Mouse (Mus musculus) heart, postnatal 14 days (tissue): ENCODE results near the gene Serpinh1. TPM values are rescaled to one million over a fixed set of nuclear protein-coding genes. Genes with fewer than 3 reads are reported as not detected.
"Not testable (repeated sequence)": the region's sequence is repeated elsewhere in the genome, so short reads cannot be mapped to it uniquely, and the experiment has no call there.

Experiments used
- DNase-seq, 2 experiments: peaks; one replicate each; pipeline ENCODE4 v3.0.0; 2021 to 2022
- intact Hi-C: fragments of 180-260 bp; cut with DNase I; formaldehyde crosslinking; loops from one replicate; pipeline ENCODE4 v1.15.1; 2025
- total RNA-seq, 2 experiments: library from RNA; stranded (reverse); gene quantifications; 2 replicates each; pipeline ENCODE4 v1.2.3; 2021

Serpinh1 gene
- total RNA-seq, 2 experiments from 2014 or later = 387 to 469 TPM

DNA sequence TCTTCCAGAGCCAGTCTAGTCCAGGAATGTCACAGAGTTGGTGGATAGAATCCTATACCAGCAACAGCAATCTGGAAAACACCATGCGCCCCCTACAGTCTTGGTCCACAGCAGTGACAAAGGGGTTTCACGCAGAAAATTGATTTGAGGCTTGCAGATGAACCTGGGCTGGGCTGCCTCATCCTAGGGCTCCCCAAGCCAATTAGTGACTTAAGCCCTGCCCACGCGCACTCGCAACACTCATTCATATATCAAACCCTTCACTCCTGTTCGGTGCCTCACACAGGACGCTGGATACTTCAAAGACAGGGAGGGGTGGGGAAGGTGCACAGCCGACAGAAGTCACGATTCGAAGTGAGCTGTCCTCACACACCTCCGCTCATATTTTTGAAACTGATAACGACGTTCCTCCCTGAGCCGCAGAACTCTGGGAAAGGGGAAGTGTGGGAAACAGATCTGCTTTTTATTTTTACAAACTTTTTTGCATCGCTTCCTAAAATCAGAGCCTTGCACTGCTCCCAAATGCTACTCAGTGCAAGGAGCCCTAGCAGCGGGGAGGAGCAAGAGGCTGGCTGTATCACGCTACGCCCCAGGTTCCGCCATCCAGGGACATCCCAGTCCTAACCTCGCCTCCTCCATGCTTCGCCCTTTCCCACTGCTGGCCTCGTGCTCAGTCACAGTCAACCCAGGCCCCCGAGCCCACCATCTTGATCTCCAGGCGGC, 27.6 kb upstream of the Serpinh1 start:
- intact Hi-C loops = no loop called here

GRCm38 (mm10) chr7:99378870-99379269, 25.8 kb upstream of the Serpinh1 start:
- intact Hi-C loops = loop anchor here (10.0 kb wide), 1 partner anchor 186 kb away; no protein-coding TSS in a partner anchor
- no peak for DNase-seq

More for the DNA sequence above, 27.6 kb upstream of the Serpinh1 start:
- no peak for DNase-seq

DNA sequence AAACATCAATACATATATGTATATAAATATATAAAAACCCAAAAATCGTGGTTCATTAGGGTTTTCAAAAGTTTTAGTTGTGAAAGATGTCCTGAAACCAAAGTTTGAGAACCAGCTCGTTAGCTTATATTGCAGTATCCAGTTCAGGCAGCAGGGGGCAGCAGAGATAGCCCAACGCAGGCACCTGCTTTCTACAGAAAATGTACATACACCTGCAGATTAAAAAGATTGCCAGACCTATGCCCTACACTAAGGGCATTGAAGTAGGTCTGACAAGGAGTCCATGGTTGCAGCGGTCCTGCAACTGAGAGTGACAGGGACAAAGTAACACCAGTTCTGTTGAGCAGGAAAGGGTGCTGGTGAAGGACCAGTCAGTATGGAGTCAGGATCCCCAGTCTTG, 22.4 kb upstream of the Serpinh1 start:
- DNase-seq = peak; percentile 81 to 89
- intact Hi-C loops = loop anchor here (1.0 to 10.0 kb wide), 2 partner anchors 75 to 189 kb away; no protein-coding TSS in a partner anchor

- intact Hi-C loops = loop anchor here (10.0 kb wide), 1 partner anchor 190 kb away; no protein-coding TSS in a partner anchor
- not testable (repeated sequence) for DNase-seq
These were observed 21.3 kb upstream of the Serpinh1 start for GRCm38 (mm10) chr7:99374325-99374724.

DNA sequence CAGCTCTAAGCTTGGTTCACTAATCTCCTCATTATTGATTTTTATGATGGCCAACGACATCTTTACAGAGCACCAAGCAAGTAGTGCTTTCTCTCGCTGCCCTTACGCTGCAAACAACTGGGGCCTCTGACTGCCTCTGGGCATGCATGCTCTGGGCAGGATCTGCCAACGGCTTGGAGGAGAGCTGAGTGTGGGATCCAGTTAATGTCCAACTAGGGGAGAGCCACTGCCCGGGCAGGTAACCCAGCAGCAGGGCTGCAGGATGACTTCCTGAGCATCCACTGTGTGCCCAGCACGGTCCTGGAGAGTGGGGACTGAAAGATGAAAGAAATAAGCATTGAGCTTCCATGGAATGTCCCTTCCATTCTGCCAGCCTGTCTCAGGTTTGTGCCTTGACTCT, 13.7 kb upstream of the Serpinh1 start:
- intact Hi-C loops = no loop called here
- no peak for DNase-seq

- peak; percentile 71 to 83 for DNase-seq
- intact Hi-C loops = loop anchor here (1.0 to 2.0 kb wide), 2 partner anchors 14 to 33 kb away; no protein-coding TSS in a partner anchor
These were observed 12.0 kb upstream of the Serpinh1 start for GRCm38 (mm10) chr7:99365069-99365468.

DNA sequence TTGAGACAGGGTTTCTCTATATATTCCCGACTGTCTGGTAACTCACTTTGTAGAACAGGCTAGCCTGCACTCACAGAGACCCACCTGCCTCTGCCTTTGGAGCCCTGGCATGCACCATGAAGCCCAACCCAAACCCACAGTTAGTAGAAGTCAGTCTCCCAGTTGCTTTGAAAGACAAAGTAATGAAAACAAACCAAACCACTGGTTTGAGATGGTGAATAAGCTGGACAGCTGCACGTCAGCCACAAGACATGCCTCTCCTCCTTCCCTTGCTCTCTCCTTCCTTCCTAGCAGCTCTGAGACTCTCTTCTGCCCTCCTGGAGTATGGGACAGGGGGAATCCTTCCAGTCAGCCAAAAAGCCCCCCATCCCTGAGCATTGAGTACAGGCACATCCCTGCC, 9.1 kb upstream of the Serpinh1 start:
- intact Hi-C loops = no loop called here
- no peak for DNase-seq

- DNase-seq = no peak
- intact Hi-C loops = no loop called here
These were observed 7.9 kb upstream of the Serpinh1 start for GRCm38 (mm10) chr7:99360803-99361414.

DNA sequence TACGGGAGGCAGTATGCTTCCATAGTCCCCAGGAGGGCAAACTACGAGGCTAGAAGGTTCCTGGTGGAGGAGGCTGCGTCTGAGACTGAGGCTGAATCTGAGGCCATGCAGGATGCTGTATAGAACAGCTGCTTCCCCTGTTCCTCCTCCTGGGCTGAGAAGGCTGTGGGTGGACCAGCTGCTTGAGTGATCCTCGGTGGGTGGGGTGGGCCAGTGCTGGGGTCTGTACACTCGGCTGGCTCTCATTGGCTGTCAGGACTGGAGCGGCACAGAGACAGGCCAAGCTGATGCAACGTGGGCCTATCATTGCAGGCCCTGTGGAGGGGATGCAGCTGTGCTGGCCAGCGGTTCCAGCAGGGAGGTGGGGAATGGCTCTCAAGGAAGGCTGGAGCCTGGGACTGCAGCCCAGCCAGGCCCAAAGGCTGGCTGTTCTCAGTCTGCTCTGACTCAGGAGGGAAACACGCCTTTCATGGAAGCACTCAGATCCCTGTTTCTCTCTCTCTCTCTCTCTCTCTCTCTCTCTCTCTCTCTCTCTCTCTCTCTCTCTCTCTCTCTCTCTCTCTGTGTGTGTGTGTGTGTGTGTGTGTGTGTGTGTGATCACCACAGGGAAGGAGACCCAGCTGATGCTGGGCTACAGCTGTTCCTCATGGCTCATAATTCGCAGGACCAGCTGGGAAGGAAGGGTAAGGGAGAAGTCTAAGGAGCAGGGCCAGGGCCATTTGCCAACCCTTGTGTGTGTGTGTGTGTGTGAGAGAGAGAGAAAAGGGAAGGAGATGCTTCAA, 7.2 kb upstream of the Serpinh1 start:
- DNase-seq = peak; percentile 87 to 88
- intact Hi-C loops = no loop called here

DNA sequence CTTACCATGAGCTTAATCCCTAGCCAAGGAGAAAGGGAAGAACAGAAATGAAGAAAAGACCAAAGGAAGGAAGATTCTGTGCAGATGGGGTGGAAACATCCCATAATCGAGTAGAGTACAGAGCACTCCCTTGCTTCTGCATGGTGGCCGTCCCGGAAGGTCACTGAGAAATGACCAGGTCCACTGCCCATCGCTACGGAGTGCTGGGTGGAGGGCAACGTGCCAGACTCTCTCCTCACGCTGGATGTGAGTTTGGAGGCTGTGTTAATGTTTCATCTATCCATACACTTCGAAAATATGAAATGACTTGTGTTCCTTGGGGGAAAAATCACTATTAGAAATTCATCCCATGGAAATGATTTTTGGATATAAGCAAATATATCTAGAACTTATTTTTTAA, 5.3 kb upstream of the Serpinh1 start:
- intact Hi-C loops = no loop called here
- no peak for DNase-seq

DNA sequence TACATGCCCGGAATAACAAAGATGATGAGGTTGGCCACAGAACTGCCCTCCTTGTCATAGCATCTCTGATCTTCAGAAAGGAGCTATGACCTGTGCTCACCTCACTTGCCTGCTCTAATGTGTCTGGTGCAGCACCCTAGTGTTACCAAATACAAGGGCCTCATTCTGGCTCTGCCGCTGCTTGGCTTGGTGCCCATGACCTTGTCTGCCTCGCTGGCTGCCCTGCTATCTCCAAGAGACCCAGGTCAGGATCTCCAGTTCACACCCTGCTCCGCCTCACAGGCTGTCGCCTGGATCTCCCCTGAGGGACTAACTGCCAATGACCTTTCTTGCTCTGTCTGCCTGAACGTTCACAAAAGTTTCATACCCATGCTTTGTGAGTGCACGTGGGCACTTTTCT, 4.2 kb upstream of the Serpinh1 start:
- intact Hi-C loops = no loop called here
- DNase-seq = peak; percentile 65 to 81

DNA sequence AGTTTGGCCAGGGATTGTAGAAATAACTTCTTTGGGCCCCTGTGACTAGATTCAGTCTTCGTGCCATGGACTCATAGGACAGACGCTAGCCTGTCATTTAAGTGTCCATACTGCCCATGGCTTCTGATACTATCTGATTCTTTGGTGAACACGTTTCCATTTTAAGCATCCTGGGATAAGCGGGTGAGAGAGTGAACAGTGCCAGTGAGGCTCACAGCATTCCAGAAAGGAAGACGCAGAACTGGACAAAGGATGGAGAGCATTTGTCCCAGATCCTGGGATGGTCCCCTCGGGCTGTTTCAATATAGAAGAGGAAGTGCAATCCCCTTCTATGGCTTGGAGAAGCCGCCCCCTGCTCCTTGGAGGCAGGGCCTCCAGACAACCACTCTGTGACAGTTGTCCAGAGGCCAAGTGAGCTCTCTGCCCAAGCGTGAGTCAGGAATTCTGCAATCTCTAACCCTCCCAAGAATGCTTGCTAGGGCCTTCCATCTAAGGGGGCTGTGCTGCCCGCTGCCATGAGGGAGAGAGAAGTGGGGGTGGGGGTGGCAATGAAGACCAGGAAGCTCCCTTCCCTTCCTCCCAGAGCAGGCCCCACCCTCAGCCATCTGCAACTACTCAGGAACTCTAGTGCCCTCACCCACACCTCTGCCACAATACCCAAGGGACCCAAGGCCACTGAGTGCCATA, 3.3 kb upstream of the Serpinh1 start:
- intact Hi-C loops = no loop called here
- peak; percentile 65 to 81 for DNase-seq

GRCm38 (mm10) chr7:99355731-99356131, 2.7 kb upstream of the Serpinh1 start:
- intact Hi-C loops = no loop called here
- peak; percentile 80 to 88 for DNase-seq

DNA sequence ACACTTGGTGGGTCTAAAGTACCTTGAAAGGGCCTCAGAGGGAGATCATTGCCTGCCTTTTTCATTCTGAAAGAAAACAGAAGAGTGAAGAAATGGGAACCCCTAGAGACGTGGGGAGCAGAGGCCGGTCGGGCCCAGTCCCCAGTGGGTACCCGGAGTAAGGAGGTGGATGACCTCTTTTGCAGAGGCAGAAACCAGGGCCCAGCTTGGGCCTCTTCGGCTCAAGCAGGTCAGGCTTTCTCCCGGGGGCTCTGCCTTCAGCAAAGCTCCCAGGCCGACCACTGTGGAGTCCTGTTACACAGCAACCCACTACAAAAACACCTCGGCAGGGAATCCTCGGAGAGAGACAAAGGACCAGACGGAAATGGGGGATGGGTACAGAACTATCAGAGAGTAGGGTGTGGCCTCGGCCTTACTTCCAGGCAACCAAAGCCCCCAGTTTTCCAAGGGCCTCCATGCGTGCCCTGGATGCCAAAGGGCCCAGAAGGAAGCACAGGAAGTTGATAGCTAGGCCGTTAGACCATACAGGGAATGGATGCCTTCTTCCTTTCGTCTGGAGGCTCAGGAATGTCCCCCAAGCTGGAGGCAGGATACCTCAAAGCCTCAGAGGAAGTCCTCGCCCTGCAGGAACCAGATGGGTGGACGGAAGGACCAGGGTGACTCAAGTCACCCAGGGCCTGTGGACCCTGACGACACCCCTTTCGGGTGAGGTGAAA, 1.1 kb downstream of the Serpinh1 start:
- intact Hi-C loops = loop anchor here (2.0 kb wide), 2 partner anchors 13 to 19 kb away; no protein-coding TSS in a partner anchor
- DNase-seq = peak; percentile 46 to 49

- DNase-seq = peak; percentile 48 to 64
- intact Hi-C loops = loop anchor here (2.0 kb wide), 2 partner anchors 14 to 18 kb away; no protein-coding TSS in a partner anchor
These were observed 1.8 kb downstream of the Serpinh1 start for GRCm38 (mm10) chr7:99351104-99351801.

GRCm38 (mm10) chr7:99349782-99350720, 3.0 kb downstream of the Serpinh1 start:
- intact Hi-C loops = loop anchor here (2.0 kb wide), 2 partner anchors 15 to 17 kb away; no protein-coding TSS in a partner anchor
- no peak for DNase-seq

DNA sequence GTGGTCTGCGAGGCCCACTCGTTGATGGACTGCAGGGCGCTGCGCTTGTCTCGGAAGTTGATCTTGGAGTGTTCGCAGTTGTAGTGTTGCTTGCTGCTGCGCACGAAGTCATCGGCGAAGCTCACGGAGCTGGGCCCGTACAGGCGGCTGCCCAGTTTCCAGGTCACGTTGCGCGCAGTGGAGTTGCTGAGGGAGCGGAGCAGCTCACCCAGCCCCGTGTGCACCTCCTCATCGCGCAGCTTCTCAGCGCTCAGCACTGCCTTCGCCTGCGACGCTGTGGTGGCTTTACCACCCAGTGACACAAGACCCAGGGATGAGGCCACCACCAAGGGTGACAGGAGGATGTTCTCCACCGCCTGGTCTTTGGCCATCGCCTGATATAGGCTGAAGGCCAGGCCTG, 4.2 kb downstream of the Serpinh1 start:
- DNase-seq = no peak
- intact Hi-C loops = no loop called here

GRCm38 (mm10) chr7:99347268-99347667, 5.8 kb downstream of the Serpinh1 start:
- DNase-seq = no peak
- intact Hi-C loops = no loop called here
